Mouse (Mus musculus): ENCODE measurements at regions not wholly inside any gene's neighbourhood (a gene's known extent, or its start where the extent isn't known, plus 50 kb on each side); places are given as distances from the start of the nearest gene placed in this dataset.

- peak; percentile 25 for DNase-seq (ENCODE audit: low read depth)
These were observed 200.5 kb downstream of the Rab11fip2 start for GRCm38 (mm10) chr19:59742946-59743345.

GRCm38 (mm10) chr19:59761218-59761617 is 182.2 kb downstream of the Rab11fip2 start:
- no peak for DNase-seq (ENCODE audit: low read depth)

- no peak for DNase-seq (ENCODE audit: low read depth)
These were observed 158.9 kb downstream of the Rab11fip2 start for GRCm38 (mm10) chr19:59784401-59785046.

- peak; percentile 18 for DNase-seq (ENCODE audit: low read depth)
These were observed 112.2 kb downstream of the Rab11fip2 start for GRCm38 (mm10) chr19:59831304-59831703.

GRCm38 (mm10) chr19:59837138-59837537 is 106.3 kb downstream of the Rab11fip2 start:
- DNase-seq (ENCODE audit: low read depth) = no peak

GRCm38 (mm10) chr19:59837628-59838027 is 105.8 kb downstream of the Rab11fip2 start:
- no peak for DNase-seq (ENCODE audit: low read depth)

- peak; percentile 49 for DNase-seq (ENCODE audit: low read depth)
These were observed 99.2 kb downstream of the Rab11fip2 start for GRCm38 (mm10) chr19:59844270-59844669.

GRCm38 (mm10) chr19:59846807-59847206 is 96.6 kb downstream of the Rab11fip2 start:
- DNase-seq (ENCODE audit: low read depth) = no peak

- no peak for DNase-seq (ENCODE audit: low read depth)
These were observed 92.8 kb downstream of the Rab11fip2 start for GRCm38 (mm10) chr19:59850696-59851095.

- no peak for DNase-seq (ENCODE audit: low read depth)
These were observed 91.3 kb downstream of the Rab11fip2 start for GRCm38 (mm10) chr19:59852011-59852738.

All from 416B (cell line).